Mouse (Mus musculus) midbrain, embryonic 12.5 days (tissue): ENCODE measurements at regions not wholly inside any gene's neighbourhood (a gene's known extent, or its start where the extent isn't known, plus 50 kb on each side); places are given as distances from the start of the nearest gene placed in this dataset.

Experiments used
- ATAC-seq: fragments of 200-750 bp; cut with Nextera tagmentation; 2 replicates; pipeline ENCODE4 v1.8.0; 2017; ENCODE audit warnings: low read depth, moderate TSS enrichment, moderate library complexity; ENCODE audit not compliant: low FRiP score
- H3K27ac ChIP-seq: fragments of 300-500 bp; sonication (generic); replicated peaks from 2 replicates; pipeline ENCODE4 v1.5.1; 2016; ENCODE audit warnings: mild to moderate bottlenecking
- H3K27me3 ChIP-seq: fragments of 300-500 bp; sonication (generic); 2 replicates; pipeline ENCODE4 v1.6.1; 2016; ENCODE audit warnings: mild to moderate bottlenecking
- H3K36me3 ChIP-seq: fragments of 300-500 bp; sonication (generic); 2 replicates; pipeline ENCODE4 v1.6.1; 2016
- H3K4me1 ChIP-seq: fragments of 300-500 bp; sonication (generic); 2 replicates; pipeline ENCODE4 v1.6.1; 2016
- H3K4me2 ChIP-seq: fragments of 300-500 bp; sonication (generic); replicated peaks from 2 replicates; pipeline ENCODE4 v1.6.1; 2016; ENCODE audit warnings: mild to moderate bottlenecking, moderate library complexity
- H3K4me3 ChIP-seq: fragments of 300-500 bp; sonication (generic); 2 replicates; pipeline ENCODE4 v1.5.1; 2016; ENCODE audit warnings: mild to moderate bottlenecking
- H3K9ac ChIP-seq: fragments of 300-500 bp; sonication (generic); replicated peaks from 2 replicates; pipeline ENCODE4 v1.6.1; 2016; ENCODE audit warnings: mild to moderate bottlenecking, moderate library complexity
- H3K9me3 ChIP-seq: fragments of 300-500 bp; sonication (generic); 2 replicates; pipeline ENCODE4 v1.6.1; 2016; ENCODE audit warnings: mild to moderate bottlenecking
- WGBS: fragments of 180-500 bp; shearing (Covaris S2); methylation state at CpG from one replicate; pipeline ENCODE4 v1.1.7; 2016; 5-methylcytosine and 5-hydroxymethylcytosine counted together

DNA sequence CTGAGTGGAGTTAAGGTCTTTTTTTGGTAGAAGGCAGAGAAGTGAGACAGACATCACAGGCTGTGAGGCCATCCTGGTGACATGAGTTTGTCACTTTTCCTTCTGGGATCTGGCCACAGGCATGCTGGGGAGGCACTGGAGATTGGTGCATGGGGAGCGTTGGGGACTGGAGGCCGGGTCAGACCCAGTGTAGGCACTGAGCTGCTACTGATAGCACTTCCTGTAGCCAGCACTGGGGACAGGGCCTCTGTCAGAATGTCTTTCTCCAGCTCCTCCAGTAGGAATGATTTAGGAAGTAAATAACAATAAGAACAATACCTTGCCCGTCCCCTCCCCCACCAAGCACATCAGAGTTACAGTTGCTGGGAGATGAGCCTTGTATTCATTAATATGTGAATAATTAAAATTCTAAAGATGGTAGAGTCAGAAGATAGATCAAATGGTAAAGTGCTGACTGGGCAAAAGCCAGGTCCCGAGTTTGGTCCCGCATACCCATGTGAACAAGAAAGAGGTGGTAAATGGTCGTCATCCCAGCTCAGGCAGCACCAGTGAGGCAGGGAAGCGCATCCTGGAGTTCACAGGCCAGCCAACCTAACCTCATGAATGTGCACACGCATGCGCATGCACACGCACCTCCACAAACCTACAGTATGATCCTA, 510.9 kb upstream of the Atp11b start:
- H3K9me3 ChIP-seq = no peaks in the 10 kb centered on the region
- peak; percentile 67 for ATAC-seq
- WGBS = 57% methylated on average over 10 of the region's 10 CpGs
- H3K4me3 ChIP-seq = no peak overlapping the region
- H3K9ac ChIP-seq = no peak overlapping the region
- H3K36me3 ChIP-seq = no peaks in the 10 kb centered on the region
- H3K4me2 ChIP-seq = no peak overlapping the region
- H3K4me1 ChIP-seq = peaks cover 39% of the 10 kb centered on the region
- no peaks in the 10 kb centered on the region; the same call in 1 of the 2 replicates for H3K27me3 ChIP-seq
- peak overlapping the region; percentile 21; the same call in 1 of the 2 replicates for H3K27ac ChIP-seq

DNA sequence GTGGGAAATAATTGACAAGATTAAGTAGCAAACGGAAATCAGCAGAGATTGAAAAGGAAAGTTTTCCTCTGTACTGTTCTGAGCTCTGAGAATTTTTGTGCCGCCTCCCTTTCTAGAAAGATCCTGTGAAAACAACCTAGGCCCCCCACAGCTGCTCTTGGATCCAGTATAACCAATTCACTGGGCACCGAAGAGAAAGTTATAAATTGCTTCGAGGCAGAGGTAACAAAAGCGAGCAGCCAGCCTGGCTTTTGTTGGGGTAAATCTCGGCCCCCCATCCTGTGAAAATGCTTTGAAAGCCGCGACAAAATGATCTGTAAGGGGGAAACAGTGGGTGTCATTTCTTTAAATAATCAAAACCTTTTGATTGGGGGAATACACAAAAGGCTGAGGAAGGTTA, 508.9 kb upstream of the Atp11b start:
- H3K4me2 ChIP-seq = no peak overlapping the region; the same call in 1 of the 2 replicates
- H3K4me1 ChIP-seq = peaks cover 39% of the 10 kb centered on the region
- WGBS = 7% methylated on average over 8 of the region's 8 CpGs

DNA sequence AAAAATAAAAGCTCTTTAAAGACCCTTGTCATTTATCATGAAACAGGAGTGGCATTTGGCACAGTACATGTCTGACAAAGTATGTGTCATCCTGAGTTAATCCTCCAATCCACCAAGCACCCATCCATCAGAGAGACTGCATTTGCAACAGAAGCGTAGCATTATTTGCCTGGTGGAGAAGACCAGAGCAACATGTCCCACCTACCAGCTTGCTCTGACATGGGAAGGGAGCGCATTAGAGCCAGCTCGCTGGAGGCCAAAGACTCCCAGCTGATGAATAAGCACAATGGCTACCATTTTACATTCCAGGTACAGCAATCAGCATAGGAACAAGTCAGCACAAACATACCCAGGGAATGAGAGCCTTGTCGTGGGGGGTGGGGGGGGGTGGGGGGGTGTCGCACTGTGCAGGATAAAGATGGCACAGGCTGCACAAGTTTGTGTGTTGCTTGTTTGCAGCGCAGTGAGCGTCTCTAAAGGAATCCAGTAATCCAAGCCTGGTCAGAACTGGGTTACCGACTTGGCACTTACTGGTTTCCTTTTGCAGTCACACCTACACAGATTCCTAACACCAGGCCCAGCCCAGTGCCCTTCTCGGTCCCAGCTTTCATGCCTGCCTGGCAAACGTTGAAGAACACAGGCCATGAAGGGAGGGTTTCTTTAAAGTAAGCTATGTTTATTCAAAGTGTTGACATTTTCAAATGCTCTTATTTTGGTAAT, 507.8 kb upstream of the Atp11b start:
- H3K9me3 ChIP-seq = no peaks in the 10 kb centered on the region
- ATAC-seq = no peak
- H3K36me3 ChIP-seq = no peaks in the 10 kb centered on the region
- no peak overlapping the region for H3K9ac ChIP-seq
- H3K4me1 ChIP-seq = peaks cover 39% of the 10 kb centered on the region
- no peak overlapping the region for H3K4me3 ChIP-seq
- 68% methylated on average over 10 of the region's 10 CpGs for WGBS
- no peaks in the 10 kb centered on the region for H3K27me3 ChIP-seq
- no peak overlapping the region for H3K27ac ChIP-seq
- no peak overlapping the region for H3K4me2 ChIP-seq

More for the DNA sequence above, 508.9 kb upstream of the Atp11b start:
- no peak for ATAC-seq
- no peak overlapping the region for H3K9ac ChIP-seq
- H3K9me3 ChIP-seq = no peaks in the 10 kb centered on the region
- H3K4me3 ChIP-seq = no peak overlapping the region
- no peaks in the 10 kb centered on the region for H3K36me3 ChIP-seq
- no peaks in the 10 kb centered on the region; the same call in 1 of the 2 replicates for H3K27me3 ChIP-seq
- H3K27ac ChIP-seq = no peak overlapping the region

DNA sequence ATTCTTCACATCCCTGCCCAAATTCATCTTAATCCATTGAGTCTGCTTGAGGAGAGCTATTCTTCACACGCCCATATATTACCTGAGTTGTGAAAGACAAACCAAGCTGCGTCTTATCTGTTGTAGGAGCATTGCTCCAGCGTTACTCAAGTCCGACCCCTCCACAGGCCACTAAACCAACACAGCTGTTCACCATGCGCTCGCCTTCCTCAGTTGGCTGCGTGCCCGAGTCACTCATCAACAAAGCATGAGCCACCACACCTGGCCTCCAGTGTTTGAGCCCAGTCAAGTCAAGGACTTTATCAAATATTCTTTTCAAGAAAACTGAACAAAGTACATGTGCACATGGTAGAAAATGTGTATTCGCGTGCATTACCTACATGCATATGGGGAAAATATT, 504.7 kb upstream of the Atp11b start:
- WGBS = 80% methylated on average over 10 of the region's 10 CpGs
- Histone ChIP-seq H3K4me1 (peaks cover 16% of the 10 kb centered on the region), H3K9me3 (no peaks in the 10 kb centered on the region), H3K36me3 (no peaks in the 10 kb centered on the region), H3K27ac (no peak overlapping the region), H3K9ac (no peak overlapping the region), H3K4me3 (no peak overlapping the region), H3K4me2 (no peak overlapping the region), H3K27me3 (no peaks in the 10 kb centered on the region)
- no peak for ATAC-seq

DNA sequence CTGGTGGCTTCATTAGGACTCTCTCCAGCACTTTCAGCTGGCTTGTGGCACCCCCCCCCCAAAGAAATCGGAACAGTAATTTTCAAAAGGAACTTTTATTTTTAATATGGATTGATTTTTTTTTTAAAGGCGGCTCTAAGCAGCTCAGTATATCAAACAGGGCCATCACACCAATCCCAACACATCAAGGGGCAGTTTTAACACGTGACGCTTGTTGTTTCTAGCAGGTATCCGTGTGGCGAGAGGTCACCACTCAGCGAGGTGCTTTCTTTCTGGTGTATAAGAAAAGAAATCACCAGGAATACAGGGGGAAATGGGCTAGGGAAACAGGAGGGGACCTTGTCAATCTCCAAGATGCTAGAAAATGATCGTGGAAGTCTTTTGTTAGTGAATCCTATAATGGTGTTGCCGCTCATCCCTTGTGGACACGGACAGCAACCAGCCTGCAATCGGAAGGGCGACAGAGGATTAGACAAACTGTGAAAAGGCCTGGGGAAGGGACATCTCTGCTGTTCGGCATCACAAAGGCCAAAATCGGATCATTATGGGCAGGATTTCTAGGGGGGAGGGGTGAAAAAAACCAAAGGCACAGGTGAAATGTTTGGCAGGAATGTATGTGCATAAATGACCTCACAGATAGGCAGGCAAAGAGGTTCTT, 503.7 kb upstream of the Atp11b start:
- Histone ChIP-seq H3K9me3 (no peaks in the 10 kb centered on the region), H3K4me2 (no peak overlapping the region), H3K9ac (no peak overlapping the region), H3K4me1 (peaks cover 10% of the 10 kb centered on the region), H3K36me3 (no peaks in the 10 kb centered on the region), H3K27ac (no peak overlapping the region), H3K4me3 (no peak overlapping the region), H3K27me3 (no peaks in the 10 kb centered on the region)
- 49% methylated on average over 14 of the region's 14 CpGs for WGBS
- ATAC-seq = no peak

DNA sequence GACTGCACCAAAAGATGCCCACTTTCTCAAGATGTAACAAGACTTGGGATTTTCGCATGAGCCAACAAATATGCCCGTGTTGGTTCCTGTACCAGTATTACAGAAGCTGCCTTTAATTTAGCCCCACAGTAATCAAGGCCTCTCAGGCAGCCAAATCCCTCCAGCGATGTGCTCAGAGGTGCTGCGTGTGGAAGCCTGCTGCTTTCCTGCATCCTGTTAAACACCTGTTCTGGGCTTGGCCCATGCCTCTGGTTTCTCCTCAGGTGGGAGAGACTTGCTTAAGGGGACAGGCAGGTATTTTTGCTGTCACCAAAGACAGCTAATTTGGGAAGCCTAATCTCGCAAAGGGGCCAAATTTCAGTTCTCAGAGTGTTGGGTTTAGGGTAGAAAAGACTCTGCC, 500.0 kb upstream of the Atp11b start:
- Histone ChIP-seq H3K9me3 (no peaks in the 10 kb centered on the region), H3K4me3 (no peak overlapping the region), H3K27ac (no peak overlapping the region), H3K4me1 (no peaks in the 10 kb centered on the region), H3K27me3 (no peaks in the 10 kb centered on the region), H3K9ac (no peak overlapping the region), H3K4me2 (no peak overlapping the region), H3K36me3 (no peaks in the 10 kb centered on the region)
- WGBS = 73% methylated on average over 5 of the region's 5 CpGs
- ATAC-seq = no peak

DNA sequence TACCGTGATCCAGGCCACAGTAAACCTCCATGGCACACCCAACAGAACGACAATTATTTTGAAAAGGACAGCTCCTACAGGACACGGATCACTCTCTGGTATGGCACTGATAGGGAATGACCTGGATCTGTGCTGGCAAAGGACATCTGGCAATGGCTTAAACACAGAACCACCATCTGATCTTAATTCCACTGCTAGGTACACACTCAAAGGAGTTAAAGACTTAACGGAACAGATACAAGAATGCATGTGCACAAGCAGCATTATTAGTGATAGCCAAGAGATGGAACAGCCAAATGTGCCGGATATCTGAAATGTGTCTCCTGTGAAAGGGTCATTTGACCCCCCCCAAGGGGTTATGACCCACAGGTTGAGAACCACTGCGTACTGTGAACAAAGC, 493.0 kb upstream of the Atp11b start:
- ATAC-seq = no peak
- H3K4me1 ChIP-seq = no peaks in the 10 kb centered on the region
- H3K27me3 ChIP-seq = no peaks in the 10 kb centered on the region
- H3K36me3 ChIP-seq = no peaks in the 10 kb centered on the region
- H3K4me2 ChIP-seq = no peak overlapping the region
- H3K27ac ChIP-seq = no peak overlapping the region
- H3K9ac ChIP-seq = no peak overlapping the region
- H3K9me3 ChIP-seq = no peaks in the 10 kb centered on the region
- WGBS = 83% methylated on average over 6 of the region's 6 CpGs
- H3K4me3 ChIP-seq = no peak overlapping the region

DNA sequence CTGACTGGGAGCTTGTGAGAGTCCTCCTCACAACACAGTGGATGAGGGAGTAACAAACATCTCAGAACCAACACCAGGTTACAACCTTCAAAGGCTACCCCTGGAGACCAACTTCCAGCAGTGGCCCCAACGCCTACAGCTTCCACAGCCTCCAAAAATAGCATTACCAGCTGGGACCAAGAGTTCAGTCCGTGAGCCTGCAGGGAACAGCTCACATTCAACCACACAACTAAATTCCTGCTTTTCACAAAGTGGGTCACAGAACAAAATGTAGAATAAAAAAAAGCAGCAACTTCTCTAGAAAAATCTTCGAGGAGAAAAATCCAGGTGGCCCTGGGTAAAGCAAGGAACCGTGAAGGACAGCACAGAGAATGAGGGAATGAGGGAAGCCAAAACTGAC, 485.0 kb upstream of the Atp11b start:
- no peak for ATAC-seq
- H3K36me3 ChIP-seq = no peaks in the 10 kb centered on the region
- peaks cover 11% of the 10 kb centered on the region for H3K4me1 ChIP-seq
- no peak overlapping the region for H3K27ac ChIP-seq
- no peak overlapping the region for H3K4me2 ChIP-seq
- 75% methylated on average over 4 of the region's 4 CpGs for WGBS
- H3K9ac ChIP-seq = no peak overlapping the region
- H3K4me3 ChIP-seq = no peak overlapping the region
- H3K9me3 ChIP-seq = no peaks in the 10 kb centered on the region
- H3K27me3 ChIP-seq = peaks cover 8% of the 10 kb centered on the region; the same call in 1 of the 2 replicates

DNA sequence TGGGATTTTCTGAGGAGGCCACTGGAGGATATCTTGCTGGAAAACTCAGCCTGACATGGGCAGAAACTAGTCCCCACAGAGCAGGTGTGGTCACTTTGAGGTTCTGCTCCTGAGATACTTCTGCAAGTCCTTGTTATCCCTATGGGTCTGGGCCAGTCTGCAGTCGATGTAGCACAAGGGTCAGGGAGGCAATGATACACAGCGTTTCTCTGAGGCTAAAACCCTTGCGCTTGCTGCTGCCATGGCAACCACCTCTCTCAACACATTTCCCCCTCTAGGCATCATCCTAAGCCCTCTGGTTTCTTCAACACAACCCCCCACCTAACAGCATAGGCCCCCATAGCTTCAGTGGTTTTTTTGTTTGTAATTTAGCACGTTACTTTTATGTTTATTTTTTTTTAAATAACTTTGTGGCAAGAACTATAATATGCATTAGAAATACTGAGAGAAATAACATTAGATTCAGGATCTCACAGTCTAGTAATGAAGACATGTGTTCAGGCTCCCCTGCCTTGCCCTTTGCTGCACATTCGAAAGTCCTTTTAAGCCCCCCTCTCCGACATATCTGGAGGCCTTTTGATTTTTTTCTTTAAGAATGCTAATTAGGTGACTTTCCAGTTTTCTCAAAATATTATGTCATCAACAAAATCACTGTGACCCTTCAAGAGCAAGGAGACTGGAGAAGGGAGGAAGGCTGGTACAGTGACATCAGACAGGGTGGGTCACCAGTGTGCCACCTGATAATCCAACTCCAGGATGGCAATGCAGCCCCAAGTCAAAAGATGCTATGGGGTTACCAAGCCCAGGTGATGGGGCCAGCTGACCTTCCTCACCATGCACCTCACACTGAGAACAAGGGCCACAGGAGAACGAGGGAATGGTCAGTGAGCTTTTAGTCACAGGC, 483.7 kb upstream of the Atp11b start:
- peak; percentile 86 for ATAC-seq
- H3K4me1 ChIP-seq = peaks cover 11% of the 10 kb centered on the region
- H3K36me3 ChIP-seq = no peaks in the 10 kb centered on the region
- peaks cover 8% of the 10 kb centered on the region; the same call in 1 of the 2 replicates for H3K27me3 ChIP-seq
- WGBS = 43% methylated on average over 7 of the region's 7 CpGs
- H3K4me2 ChIP-seq = no peak overlapping the region
- H3K4me3 ChIP-seq = no peak overlapping the region
- H3K9ac ChIP-seq = no peak overlapping the region
- H3K27ac ChIP-seq = no peak overlapping the region
- no peaks in the 10 kb centered on the region for H3K9me3 ChIP-seq

DNA sequence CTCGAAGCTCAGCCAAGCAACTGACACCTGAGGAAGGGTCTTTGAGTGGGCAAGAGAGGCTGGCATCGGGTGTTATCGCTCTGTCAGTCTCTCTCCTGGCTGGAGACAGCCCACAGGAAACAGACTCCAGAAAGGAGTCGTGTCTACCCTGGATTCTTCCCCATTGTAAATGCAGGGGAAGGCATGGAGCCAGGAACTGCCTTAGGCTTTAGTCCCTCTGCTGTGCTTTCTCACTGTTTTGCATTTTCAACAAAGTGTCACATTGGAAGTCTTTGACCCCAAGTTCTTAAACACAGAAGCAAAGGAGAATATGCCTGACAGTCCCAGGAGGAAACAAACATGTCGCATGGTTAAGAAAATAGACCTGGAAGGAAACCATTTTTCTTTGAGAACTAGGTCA, 480.4 kb upstream of the Atp11b start:
- Histone ChIP-seq H3K9me3 (no peaks in the 10 kb centered on the region), H3K4me1 (peaks cover 11% of the 10 kb centered on the region), H3K4me2 (no peak overlapping the region), H3K4me3 (no peak overlapping the region), H3K27me3 (no peaks in the 10 kb centered on the region; the same call in 1 of the 2 replicates), H3K27ac (no peak overlapping the region), H3K36me3 (no peaks in the 10 kb centered on the region), H3K9ac (no peak overlapping the region)
- WGBS = 76% methylated on average over 5 of the region's 5 CpGs
- ATAC-seq = no peak

DNA sequence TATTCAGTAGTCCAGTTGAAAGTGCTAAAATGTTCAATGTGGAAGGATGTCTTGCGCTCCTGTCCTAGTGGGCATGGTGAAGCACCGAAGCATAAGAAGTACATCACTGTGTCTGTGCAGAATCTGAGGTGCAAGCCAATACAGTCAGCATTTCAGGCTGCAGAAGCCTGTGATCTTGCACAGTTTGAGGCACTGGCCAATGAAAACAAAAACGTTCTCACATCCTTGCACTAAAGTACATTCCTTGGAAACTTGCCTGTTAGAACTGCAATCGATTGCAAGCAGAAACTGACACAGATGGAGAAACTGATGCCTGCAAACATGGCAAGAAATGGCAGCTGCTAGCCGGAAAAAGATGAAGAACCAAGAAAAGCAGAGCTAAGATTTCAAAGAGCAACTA, 472.9 kb upstream of the Atp11b start:
- Histone ChIP-seq H3K27me3 (no peaks in the 10 kb centered on the region), H3K4me1 (no peaks in the 10 kb centered on the region), H3K9me3 (no peaks in the 10 kb centered on the region), H3K36me3 (no peaks in the 10 kb centered on the region), H3K9ac (no peak overlapping the region), H3K4me2 (no peak overlapping the region), H3K4me3 (no peak overlapping the region), H3K27ac (no peak overlapping the region)
- 81% methylated on average over 5 of the region's 5 CpGs for WGBS
- no peak for ATAC-seq
